Mouse (Mus musculus): ENCODE data around the gene Dhrs7c. TPM values are rescaled to one million over a fixed set of nuclear protein-coding genes. Genes with fewer than 3 reads are reported as not detected.

Gene Dhrs7c
- total and polyA plus RNA-seq, 3 experiments: not detected

DNA sequence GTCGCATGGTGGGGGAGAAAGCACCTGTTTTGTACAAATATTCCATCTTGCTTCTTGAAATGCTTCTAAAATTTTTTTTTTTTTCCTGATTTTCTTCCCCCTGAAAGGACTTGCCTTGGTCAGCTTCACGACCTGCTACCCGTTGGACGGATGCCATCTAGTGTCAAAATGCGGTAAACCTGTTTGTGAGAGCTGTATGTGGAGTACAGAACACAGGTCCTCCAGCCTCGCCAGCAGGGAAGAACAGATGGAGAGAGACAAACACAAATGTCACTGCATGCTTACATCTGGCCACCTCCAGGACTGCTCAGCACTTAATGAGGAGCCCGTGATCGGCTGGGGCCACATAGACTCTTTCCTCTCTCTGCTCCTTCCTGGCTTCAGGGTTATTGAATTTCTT lies 25.4 kb upstream of the Dhrs7c start:
- H3K27me3 ChIP-seq (ENCODE audit: control insufficient read depth in 1 of 2, insufficient read depth in 2 of 2, low read length in 2 of 2): no peaks in the 10 kb centered on the region
- H3K4me1 ChIP-seq (ENCODE audit: control insufficient read depth in 1 of 2, insufficient read depth in 2 of 2, low read length in 2 of 2): no peaks in the 10 kb centered on the region
- H3K4me3 ChIP-seq (ENCODE audit: control insufficient read depth in 1 of 2, insufficient read depth in 1 of 2, low read depth in 2 of 2, low read length in 2 of 2): no peak overlapping the region
- H3K36me3 ChIP-seq (ENCODE audit: control insufficient read depth in 1 of 2, insufficient read depth in 2 of 2, low read length in 2 of 2): no peaks in the 10 kb centered on the region
- TF ChIP-seq BHLHE40 (IDR thresholded peaks at IDR 0.05; ENCODE audit: borderline replicate concordance, low read depth, low read length) (no peak), TBP (IDR thresholded peaks at IDR 0.05; ENCODE audit: low read depth, low read length) (no peak), E2F4 (IDR thresholded peaks at IDR 0.05; ENCODE audit: borderline replicate concordance, low read depth, low read length) (no peak)
- no peak overlapping the region for H3K9ac ChIP-seq (ENCODE audit: control insufficient read depth, low read depth, low read length, poor library complexity, severe bottlenecking)
- no peaks in the 10 kb centered on the region; the same call in 1 of the 2 replicates for H3K9me3 ChIP-seq (replicated peaks; ENCODE audit: insufficient read depth, low read length)
- H3K79me2 ChIP-seq (ENCODE audit: control insufficient read depth, insufficient read depth, low read length, poor library complexity): no peaks in the 10 kb centered on the region
- no peak for DNase-seq (ENCODE audit: low read depth, low spot score)
- no peak overlapping the region for H3K27ac ChIP-seq (ENCODE audit: control insufficient read depth, low read depth, low read length)

DNA sequence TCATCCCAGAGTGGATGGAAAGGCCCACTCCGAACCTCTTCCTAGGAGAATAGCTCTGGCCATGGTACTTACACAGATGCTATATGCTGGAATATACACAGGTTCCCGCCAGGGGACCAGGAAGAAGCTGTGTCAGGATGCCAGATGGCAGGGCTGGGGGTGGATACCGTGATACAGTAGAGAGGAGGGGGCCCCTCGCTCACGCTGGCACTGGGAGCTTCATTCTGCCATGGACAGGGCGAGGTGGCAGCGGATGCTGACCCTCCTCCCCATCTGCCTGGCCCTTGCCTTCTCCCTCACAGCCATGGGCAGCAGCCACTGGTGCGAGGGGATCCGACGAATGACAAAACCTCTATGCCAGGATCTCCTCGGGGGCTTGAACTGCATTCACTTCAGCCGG lies 23.6 kb upstream of the Dhrs7c start, which contains the start of gene Gsg1l2:
TSS of gene Gsg1l2 (plus strand) at position 230 of the 400 bp plus-strand sequence.
- H3K9ac ChIP-seq (ENCODE audit: control insufficient read depth, low read depth, low read length, poor library complexity, severe bottlenecking): no peak within 1 kb of the TSS
- DNase-seq (ENCODE audit: low read depth, low spot score): no peak
- H3K27ac ChIP-seq (ENCODE audit: control insufficient read depth, low read depth, low read length): no peak within 1 kb of the TSS
- no peaks in the 10 kb centered on the region for H3K4me1 ChIP-seq (ENCODE audit: control insufficient read depth in 1 of 2, insufficient read depth in 2 of 2, low read length in 2 of 2)
- H3K27me3 ChIP-seq (ENCODE audit: control insufficient read depth in 1 of 2, insufficient read depth in 2 of 2, low read length in 2 of 2): no peaks in the 10 kb centered on the region
- no peaks in the 10 kb centered on the region for H3K36me3 ChIP-seq (ENCODE audit: control insufficient read depth in 1 of 2, insufficient read depth in 2 of 2, low read length in 2 of 2)
- no peaks in the 10 kb centered on the region for H3K79me2 ChIP-seq (ENCODE audit: control insufficient read depth, insufficient read depth, low read length, poor library complexity)
- no peak within 1 kb of the TSS for H3K4me3 ChIP-seq (ENCODE audit: control insufficient read depth in 1 of 2, insufficient read depth in 1 of 2, low read depth in 2 of 2, low read length in 2 of 2)
- no peaks in the 10 kb centered on the region; the same call in 1 of the 2 replicates for H3K9me3 ChIP-seq (replicated peaks; ENCODE audit: insufficient read depth, low read length)
- no peak for TF ChIP-seq SIN3A (IDR thresholded peaks at IDR 0.05; ENCODE audit: low read length)
- TF ChIP-seq GABPA (IDR thresholded peaks at IDR 0.05; ENCODE audit: low read depth, low read length): no peak
- TF ChIP-seq E2F4 (IDR thresholded peaks at IDR 0.05; ENCODE audit: borderline replicate concordance, low read depth, low read length): no peak

DNA sequence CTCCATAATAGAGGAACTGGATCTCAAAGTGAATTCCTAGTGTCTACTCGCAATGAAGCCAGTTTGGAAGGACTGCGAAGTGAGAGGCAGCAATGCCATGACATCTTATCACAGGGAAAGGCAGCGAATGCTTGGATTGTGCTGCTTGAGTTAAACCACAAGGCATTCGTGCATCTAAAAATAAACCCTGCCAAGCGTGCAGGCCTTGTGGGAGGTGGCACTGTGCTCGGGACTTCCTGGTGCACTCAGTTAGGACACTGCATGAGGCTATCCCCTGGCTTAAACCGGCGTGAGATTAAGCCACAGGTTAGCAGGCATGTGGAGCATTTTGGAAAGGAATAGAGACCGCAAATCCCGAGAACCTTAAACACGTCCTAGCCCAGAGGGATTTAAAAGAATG lies 7.8 kb upstream of the Dhrs7c start:
- Histone ChIP-seq H3K9ac (ENCODE audit: control insufficient read depth, low read depth, low read length, poor library complexity, severe bottlenecking) (no peak overlapping the region), H3K36me3 (ENCODE audit: control insufficient read depth in 1 of 2, insufficient read depth in 2 of 2, low read length in 2 of 2) (no peaks in the 10 kb centered on the region), H3K79me2 (ENCODE audit: control insufficient read depth, insufficient read depth, low read length, poor library complexity) (no peaks in the 10 kb centered on the region), H3K27ac (ENCODE audit: control insufficient read depth, low read depth, low read length) (no peak overlapping the region), H3K9me3 (replicated peaks; ENCODE audit: insufficient read depth, low read length) (no peaks in the 10 kb centered on the region), H3K4me3 (ENCODE audit: control insufficient read depth in 1 of 2, insufficient read depth in 1 of 2, low read depth in 2 of 2, low read length in 2 of 2) (no peak overlapping the region), H3K27me3 (ENCODE audit: control insufficient read depth in 1 of 2, insufficient read depth in 2 of 2, low read length in 2 of 2) (no peaks in the 10 kb centered on the region), H3K4me1 (ENCODE audit: control insufficient read depth in 1 of 2, insufficient read depth in 2 of 2, low read length in 2 of 2) (no peaks in the 10 kb centered on the region)
- TF ChIP-seq ZKSCAN1 (IDR thresholded peaks at IDR 0.05; ENCODE audit: low read depth, low read length) (no peak), NELFE (IDR thresholded peaks at IDR 0.05; ENCODE audit: low read depth, low read length) (no peak), MYB (IDR thresholded peaks at IDR 0.05; ENCODE audit: low read depth, low read length) (no peak), MEF2A (IDR thresholded peaks at IDR 0.05; ENCODE audit: extremely low read depth, insufficient replicate concordance, low read depth, low read length, poor library complexity, severe bottlenecking) (no peak), CHD1 (IDR thresholded peaks at IDR 0.05; ENCODE audit: low read depth, low read length) (no peak), GABPA (IDR thresholded peaks at IDR 0.05; ENCODE audit: low read depth, low read length) (no peak), USF1 (IDR thresholded peaks at IDR 0.05; ENCODE audit: low read depth, low read length) (no peak), TBP (IDR thresholded peaks at IDR 0.05; ENCODE audit: low read depth, low read length) (no peak), CTCF (IDR thresholded peaks at IDR 0.05 in 2 of 3, conservative IDR thresholded peaks at IDR 0.05 in 1 of 3; ENCODE audit: control insufficient read depth in 1 of 3, insufficient read depth in 1 of 3, low read depth in 2 of 3, low read length in 3 of 3, poor library complexity in 1 of 3, severe bottlenecking in 1 of 3) (no peak), TAL1 (IDR thresholded peaks at IDR 0.05; ENCODE audit: low read length) (no peak), RCOR1 (IDR thresholded peaks at IDR 0.05; ENCODE audit: low read depth, low read length) (no peak), HCFC1 (IDR thresholded peaks at IDR 0.05; ENCODE audit: low read depth, low read length) (no peak), POLR2AphosphoS5 (IDR thresholded peaks at IDR 0.05; ENCODE audit: borderline replicate concordance, low read depth, low read length) (no peak), TCF12 (IDR thresholded peaks at IDR 0.05; ENCODE audit: low read depth, low read length) (no peak), MAZ (IDR thresholded peaks at IDR 0.05; ENCODE audit: low read depth, low read length) (no peak), ZNF384 (IDR thresholded peaks at IDR 0.05; ENCODE audit: low read depth, low read length) (no peak), RAD21 (IDR thresholded peaks at IDR 0.05; ENCODE audit: low read depth, low read length) (no peak), ZC3H11A (IDR thresholded peaks at IDR 0.05; ENCODE audit: low read depth, low read length) (no peak), JUND (IDR thresholded peaks at IDR 0.05; ENCODE audit: low read depth, low read length) (no peak)
- no peak for DNase-seq (ENCODE audit: low read depth, low spot score)

All from MEL (cell line).